Mouse (Mus musculus): ENCODE results near the gene Kidins220. TPM values are rescaled to one million over a fixed set of nuclear protein-coding genes. Genes with fewer than 3 reads are reported as not detected.

Gene Kidins220
- polyA plus RNA-seq, 1 experiment, result 7.2 TPM

DNA sequence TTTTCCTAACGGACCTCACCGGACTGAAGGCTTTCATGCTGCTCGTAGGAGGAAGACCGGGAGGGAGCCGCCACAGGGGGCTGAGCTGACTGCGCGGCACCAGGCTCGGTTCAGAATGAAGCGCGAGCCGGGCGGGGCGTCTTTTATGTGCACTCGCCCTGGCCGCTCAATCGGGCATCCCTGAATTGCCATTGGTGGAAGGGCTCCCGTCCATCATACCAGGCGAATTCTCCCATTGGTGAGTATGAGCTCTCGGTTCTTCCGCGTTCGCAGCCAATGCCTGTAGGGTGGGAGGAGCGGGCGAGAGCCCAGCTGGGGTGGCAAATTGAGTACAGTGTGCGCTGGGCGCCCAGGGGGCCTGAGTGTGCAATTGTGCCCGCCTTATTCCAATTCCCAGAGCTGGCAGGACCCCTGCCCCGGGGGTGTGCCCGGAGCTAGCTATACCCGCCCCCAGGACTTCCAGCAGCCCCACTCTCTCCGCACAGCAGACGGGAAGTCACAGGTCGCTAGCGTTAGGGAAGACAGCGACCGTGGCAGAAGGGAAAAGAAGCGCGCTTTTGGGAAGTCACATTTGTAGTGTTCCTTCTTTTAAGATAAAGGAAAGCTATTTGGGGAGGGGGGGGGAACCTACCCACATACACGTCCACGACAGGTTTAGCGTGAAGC is 121.4 kb downstream of the Kidins220 start:
- Histone ChIP-seq H3K36me3 (replicated peaks; ENCODE audit: low read length) (peaks cover 8% of the 10 kb centered on the region), H3K9me3 (no peaks in the 10 kb centered on the region), H3K4me1 (peaks cover 82% of the 10 kb centered on the region), H3K4me3 (replicated peaks) (peak overlapping the region; percentile 95), H3K27me3 (replicated peaks) (peaks cover 53% of the 10 kb centered on the region)
- no peak for TF ChIP-seq GATA1 (IDR thresholded peaks at IDR 0.05; ENCODE audit: borderline replicate concordance, low read length)

- no peak for TF ChIP-seq GATA1 (IDR thresholded peaks at IDR 0.05; ENCODE audit: borderline replicate concordance, low read length)
- no peak for TF ChIP-seq FLI1 (IDR thresholded peaks at IDR 0.05; ENCODE audit: low read length)
- Histone ChIP-seq H3K4me1 (peaks cover 85% of the 10 kb centered on the region), H3K9me3 (no peaks in the 10 kb centered on the region), H3K36me3 (replicated peaks; ENCODE audit: low read length) (peaks cover 8% of the 10 kb centered on the region), H3K4me3 (replicated peaks) (peak overlapping the region; percentile 95), H3K27me3 (replicated peaks) (peaks cover 58% of the 10 kb centered on the region)
Measured at GRCm38 (mm10) chr12:25096640-25097051, 121.9 kb downstream of the Kidins220 start.

DNA sequence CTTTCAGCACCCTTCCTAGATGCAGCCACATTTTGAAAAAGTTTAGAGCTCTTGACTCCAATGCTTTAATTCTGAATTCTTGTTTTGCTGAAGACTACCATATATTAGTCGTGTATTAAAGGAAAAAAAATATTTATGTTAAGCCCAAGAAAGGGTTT is 122.2 kb downstream of the Kidins220 start, which contains the start of gene Id2:
Gene Id2 (minus strand): TSS at position 89 of the 158 bp plus-strand sequence.
- TF ChIP-seq FLI1 (IDR thresholded peaks at IDR 0.05; ENCODE audit: low read length) (no peak), GATA1 (IDR thresholded peaks at IDR 0.05; ENCODE audit: borderline replicate concordance, low read length) (no peak)
- Histone ChIP-seq H3K4me3 (replicated peaks) (peak within 1 kb of the TSS; percentile 95), H3K27me3 (replicated peaks) (peaks cover 61% of the 10 kb centered on the region), H3K4me1 (peaks cover 85% of the 10 kb centered on the region), H3K9me3 (peaks cover 3% of the 10 kb centered on the region; the same call in 1 of the 2 replicates), H3K36me3 (replicated peaks; ENCODE audit: low read length) (peaks cover 8% of the 10 kb centered on the region)

GRCm38 (mm10) chr12:25097210-25098160 is 122.8 kb downstream of the Kidins220 start:
- TF ChIP-seq FLI1 (IDR thresholded peaks at IDR 0.05; ENCODE audit: low read length) (no peak), GATA1 (IDR thresholded peaks at IDR 0.05; ENCODE audit: borderline replicate concordance, low read length) (no peak)
- Histone ChIP-seq H3K36me3 (replicated peaks; ENCODE audit: low read length) (peaks cover 8% of the 10 kb centered on the region), H3K4me3 (replicated peaks) (peak overlapping the region; percentile 91), H3K27me3 (replicated peaks) (peaks cover 64% of the 10 kb centered on the region), H3K9me3 (peaks cover 3% of the 10 kb centered on the region; the same call in 1 of the 2 replicates), H3K4me1 (peaks cover 80% of the 10 kb centered on the region)

- H3K4me3 ChIP-seq (replicated peaks), result peak overlapping the region; percentile 91
- no peak for TF ChIP-seq GATA1 (IDR thresholded peaks at IDR 0.05; ENCODE audit: borderline replicate concordance, low read length)
- no peak for TF ChIP-seq FLI1 (IDR thresholded peaks at IDR 0.05; ENCODE audit: low read length)
- peaks cover 65% of the 10 kb centered on the region for H3K27me3 ChIP-seq (replicated peaks)
- peaks cover 8% of the 10 kb centered on the region; the same call in 1 of the 2 replicates for H3K9me3 ChIP-seq
- H3K4me1 ChIP-seq, result peaks cover 74% of the 10 kb centered on the region
- H3K36me3 ChIP-seq (replicated peaks; ENCODE audit: low read length), result peaks cover 5% of the 10 kb centered on the region
Measured at GRCm38 (mm10) chr12:25098161-25098550, 123.4 kb downstream of the Kidins220 start.

GRCm38 (mm10) chr12:25098561-25099312 is 124.0 kb downstream of the Kidins220 start:
- no peak for TF ChIP-seq GATA1 (IDR thresholded peaks at IDR 0.05; ENCODE audit: borderline replicate concordance, low read length)
- TF ChIP-seq FLI1 (IDR thresholded peaks at IDR 0.05; ENCODE audit: low read length), result no peak
- H3K27me3 ChIP-seq (replicated peaks), result peaks cover 66% of the 10 kb centered on the region
- peaks cover 8% of the 10 kb centered on the region; the same call in 1 of the 2 replicates for H3K9me3 ChIP-seq
- peak overlapping the region; percentile 91 for H3K4me3 ChIP-seq (replicated peaks)
- no peaks in the 10 kb centered on the region for H3K36me3 ChIP-seq (replicated peaks; ENCODE audit: low read length)
- peaks cover 70% of the 10 kb centered on the region for H3K4me1 ChIP-seq

GRCm38 (mm10) chr12:25099313-25099562 is 124.5 kb downstream of the Kidins220 start:
- Histone ChIP-seq H3K9me3 (peaks cover 8% of the 10 kb centered on the region; the same call in 1 of the 2 replicates), H3K27me3 (replicated peaks) (peaks cover 68% of the 10 kb centered on the region), H3K4me3 (replicated peaks) (peak overlapping the region; percentile 91), H3K36me3 (replicated peaks; ENCODE audit: low read length) (no peaks in the 10 kb centered on the region), H3K4me1 (peaks cover 68% of the 10 kb centered on the region)
- TF ChIP-seq GATA1 (IDR thresholded peaks at IDR 0.05; ENCODE audit: borderline replicate concordance, low read length), result no peak
- TF ChIP-seq FLI1 (IDR thresholded peaks at IDR 0.05; ENCODE audit: low read length), result no peak

GRCm38 (mm10) chr12:25099563-25100408 is 125.1 kb downstream of the Kidins220 start:
- Histone ChIP-seq H3K4me1 (peaks cover 63% of the 10 kb centered on the region), H3K27me3 (replicated peaks) (peaks cover 73% of the 10 kb centered on the region), H3K9me3 (peaks cover 8% of the 10 kb centered on the region; the same call in 1 of the 2 replicates), H3K36me3 (replicated peaks; ENCODE audit: low read length) (no peaks in the 10 kb centered on the region), H3K4me3 (replicated peaks) (peak overlapping the region; percentile 91)
- TF ChIP-seq FLI1 (IDR thresholded peaks at IDR 0.05; ENCODE audit: low read length) (no peak), GATA1 (IDR thresholded peaks at IDR 0.05; ENCODE audit: borderline replicate concordance, low read length) (no peak)

All from megakaryocyte, embryonic 14.5 days (primary cell).